In genomic region chr7:58397992-58398391, GRCm38 (mm10) we compare ENCODE assay signal across 7 mouse cellular contexts.
DNase-seq lines count a peak whose midpoint lies in the region; ATAC-seq and TF ChIP-seq lines count a peak whose summit lies in the region.

No protein-coding gene starts in this region.

- peak overlapping the region; percentile 64 for H3K9ac ChIP-seq in lung, embryonic 14.5 days
- H3K9ac ChIP-seq in forebrain, embryonic 11.5 days (ENCODE audit: low read length): peak overlapping the region; percentile 66
- H3K9ac ChIP-seq in liver, embryonic 13.5 days: no peak overlapping the region
- peak overlapping the region; percentile 41 for H3K9ac ChIP-seq in stomach, embryonic 16.5 days (ENCODE audit: low read length)

- H3K27me3 ChIP-seq in lung, embryonic 14.5 days (ENCODE audit: insufficient read depth, low read length): no peaks in the 10 kb centered on the region
- no peaks in the 10 kb centered on the region for H3K27me3 ChIP-seq in forebrain, embryonic 11.5 days (ENCODE audit: control insufficient read depth, insufficient read depth, low read length)
- no peaks in the 10 kb centered on the region for H3K27me3 ChIP-seq in liver, embryonic 13.5 days
- no peaks in the 10 kb centered on the region for H3K27me3 ChIP-seq in stomach, embryonic 16.5 days (ENCODE audit: control insufficient read depth, insufficient read depth, low read length)

- H3K4me3 ChIP-seq in lung, embryonic 14.5 days (ENCODE audit: low read depth, low read length): peak overlapping the region; percentile 50
- peak overlapping the region; percentile 44 for H3K4me3 ChIP-seq in forebrain, embryonic 11.5 days (ENCODE audit: low read depth, low read length)
- H3K4me3 ChIP-seq in liver, embryonic 13.5 days (replicated peaks): peak overlapping the region; percentile 62
- H3K4me3 ChIP-seq in stomach, embryonic 16.5 days (replicated peaks; ENCODE audit: low read length): peak overlapping the region; percentile 49

- WGBS in lung, embryonic 14.5 days: 21% methylated on average over 6 of the region's 6 CpGs
- WGBS in forebrain, embryonic 11.5 days: 13% methylated on average over 6 of the region's 6 CpGs
- 38% methylated on average over 6 of the region's 6 CpGs for WGBS in liver, embryonic 13.5 days (ENCODE audit: insufficient replicate concordance)
- 25% methylated on average over 6 of the region's 6 CpGs for WGBS in stomach, embryonic 16.5 days

- no peaks in the 10 kb centered on the region for H3K4me1 ChIP-seq in lung, embryonic 14.5 days (ENCODE audit: insufficient read depth)
- no peaks in the 10 kb centered on the region; the same call in 1 of the 2 replicates for H3K4me1 ChIP-seq in forebrain, embryonic 11.5 days (replicated peaks; ENCODE audit: control insufficient read depth, insufficient read depth, low read length)
- peaks cover 22% of the 10 kb centered on the region for H3K4me1 ChIP-seq in liver, embryonic 13.5 days (replicated peaks)
- H3K4me1 ChIP-seq in stomach, embryonic 16.5 days (ENCODE audit: control insufficient read depth, insufficient read depth, low read length): peaks cover 6% of the 10 kb centered on the region

- no peaks in the 10 kb centered on the region for H3K9me3 ChIP-seq in lung, embryonic 14.5 days (ENCODE audit: low read depth, low read length)
- H3K9me3 ChIP-seq in forebrain, embryonic 11.5 days (ENCODE audit: control insufficient read depth, low read length): no peaks in the 10 kb centered on the region
- no peaks in the 10 kb centered on the region for H3K9me3 ChIP-seq in liver, embryonic 13.5 days (replicated peaks)
- no peaks in the 10 kb centered on the region for H3K9me3 ChIP-seq in stomach, embryonic 16.5 days (replicated peaks; ENCODE audit: control insufficient read depth, low read length)

- peak overlapping the region; percentile 93; the same call in 1 of the 2 replicates for H3K27ac ChIP-seq in lung, embryonic 14.5 days (ENCODE audit: low read depth)
- H3K27ac ChIP-seq in forebrain, embryonic 11.5 days (ENCODE audit: low read depth, low read length): peak overlapping the region; percentile 97; the same call in 1 of the 2 replicates
- H3K27ac ChIP-seq in liver, embryonic 13.5 days: no peak overlapping the region
- H3K27ac ChIP-seq in stomach, embryonic 16.5 days (ENCODE audit: low read length): 0 out of 2 replicates have a peak overlapping the region, but pooled peaks have one; percentile 5

- DNase-seq in lung, embryonic 14.5 days: peak; percentile 50
- DNase-seq in lung, adult 18-20 months: no peak
- DNase-seq in forebrain, embryonic 11.5 days (ENCODE audit: low spot score): peak; percentile 50
- DNase-seq in liver, embryonic 13.5 days: no peak
- no peak for DNase-seq in adrenal gland, postnatal 14 days
- no peak for DNase-seq in urinary bladder, postnatal 14 days (ENCODE audit: low spot score)

- no peak for TF ChIP-seq CTCF in lung, embryonic 14.5 days (IDR thresholded peaks at IDR 0.05; ENCODE audit: low read depth)

- H3K4me2 ChIP-seq in lung, embryonic 14.5 days: peak overlapping the region; percentile 65
- peak overlapping the region; percentile 59 for H3K4me2 ChIP-seq in forebrain, embryonic 11.5 days (ENCODE audit: low read depth, low read length, severe bottlenecking)
- H3K4me2 ChIP-seq in liver, embryonic 13.5 days: peak overlapping the region; percentile 69
- H3K4me2 ChIP-seq in stomach, embryonic 16.5 days (ENCODE audit: low read depth, low read length): peak overlapping the region; percentile 56

- no peaks in the 10 kb centered on the region for H3K36me3 ChIP-seq in lung, embryonic 14.5 days (ENCODE audit: insufficient read depth)
- H3K36me3 ChIP-seq in forebrain, embryonic 11.5 days (ENCODE audit: control insufficient read depth, insufficient read depth, low read length): no peaks in the 10 kb centered on the region
- H3K36me3 ChIP-seq in liver, embryonic 13.5 days: no peaks in the 10 kb centered on the region
- no peaks in the 10 kb centered on the region for H3K36me3 ChIP-seq in stomach, embryonic 16.5 days (ENCODE audit: control insufficient read depth, insufficient read depth, low read length)

- no peak for ATAC-seq in lung, embryonic 14.5 days (ENCODE audit: insufficient read depth)
- ATAC-seq in forebrain, embryonic 11.5 days (replicated peaks; ENCODE audit: low FRiP score): no peak
- ATAC-seq in liver, embryonic 13.5 days (ENCODE audit: low read depth): no peak
- no peak for ATAC-seq in stomach, embryonic 16.5 days (ENCODE audit: insufficient read depth, low FRiP score)

Comparison
In these comparisons a context has a peak if more than half of its experiments do, and no peak if none do; other contexts are left out.
1. DNase-seq: peak in lung, embryonic 14.5 days (single experiment) and forebrain, embryonic 11.5 days (single experiment); none in lung, adult 18-20 months (0 of 2), liver, embryonic 13.5 days (single experiment), adrenal gland, postnatal 14 days (single experiment) and urinary bladder, postnatal 14 days (single experiment).
2. Peak in every context shown above with its lines, with median percentiles within 50 percentile points of each other: H3K4me2 ChIP-seq and H3K4me3 ChIP-seq.